Mouse (Mus musculus) midbrain, embryonic 13.5 days (tissue): ENCODE results near the gene Scml4. TPM values are rescaled to one million over a fixed set of nuclear protein-coding genes. Genes with fewer than 3 reads are reported as not detected.

Experiments used
- ATAC-seq: fragments of 200-750 bp; cut with Nextera tagmentation; 2 replicates; pipeline ENCODE4 v1.8.0; 2017; ENCODE audit warnings: mild to moderate bottlenecking, moderate TSS enrichment, moderate library complexity
- H3K27ac ChIP-seq: fragments of 300-500 bp; sonication (generic); 2 replicates; pipeline ENCODE4 v1.5.1; 2015; ENCODE audit warnings: inconsistent platforms, mild to moderate bottlenecking, moderate library complexity
- H3K27me3 ChIP-seq: fragments of 300-500 bp; sonication (generic); 2 replicates; pipeline ENCODE4 v1.6.1; 2015; ENCODE audit warnings: mild to moderate bottlenecking, inconsistent platforms
- H3K36me3 ChIP-seq: fragments of 300-500 bp; sonication (generic); 2 replicates; pipeline ENCODE4 v1.6.1; 2015; ENCODE audit warnings: mild to moderate bottlenecking, inconsistent platforms
- H3K4me1 ChIP-seq: fragments of 300-500 bp; sonication (generic); replicated peaks from 2 replicates; pipeline ENCODE4 v1.6.1; 2015; ENCODE audit warnings: inconsistent platforms
- H3K4me2 ChIP-seq: fragments of 300-500 bp; sonication (generic); replicated peaks from 2 replicates; pipeline ENCODE4 v1.6.1; 2015; ENCODE audit warnings: moderate library complexity, mild to moderate bottlenecking, inconsistent platforms
- H3K4me3 ChIP-seq: fragments of 300-500 bp; sonication (generic); replicated peaks from 2 replicates; pipeline ENCODE4 v1.5.1; 2015; ENCODE audit warnings: mild to moderate bottlenecking, inconsistent platforms
- H3K9ac ChIP-seq: fragments of 300-500 bp; sonication (generic); replicated peaks from 2 replicates; pipeline ENCODE4 v1.6.1; 2015; ENCODE audit warnings: mild to moderate bottlenecking, inconsistent platforms
- H3K9me3 ChIP-seq: fragments of 300-500 bp; sonication (generic); 2 replicates; pipeline ENCODE4 v1.6.1; 2016; ENCODE audit warnings: mild to moderate bottlenecking, inconsistent platforms
- WGBS: fragments of 180-500 bp; shearing (Covaris S2); methylation state at CpG from one replicate; pipeline ENCODE4 v1.1.7; 2015; 5-methylcytosine and 5-hydroxymethylcytosine counted together
- polyA plus RNA-seq: library from polyadenylated mRNA; unstranded; fragments of >200 nt; fragmentation: Nextera tagmentation; extraction: Ambion mirVana; gene quantifications from 2 replicates; pipeline ENCODE4 v1.2.1, GENCODE M21; 2015

The Scml4 gene
- polyA plus RNA-seq, 1 experiment from 2014 or later: 10.3 TPM

- Histone ChIP-seq H3K4me1 (peaks cover 17% of the 10 kb centered on the region), H3K36me3 (no peaks in the 10 kb centered on the region; the same call in 1 of the 2 replicates), H3K9me3 (no peaks in the 10 kb centered on the region), H3K4me2 (peak overlapping the region; percentile 50), H3K27me3 (no peaks in the 10 kb centered on the region), H3K9ac (peak overlapping the region; percentile 49), H3K4me3 (peak overlapping the region; percentile 22; the same call in 1 of the 2 replicates), H3K27ac (no peak overlapping the region)
- WGBS: 13% methylated on average over 25 of the region's 25 CpGs
- no peak for ATAC-seq
Observed at GRCm38 (mm10) chr10:43002721-43003465, 142.7 kb downstream of the Scml4 start.

- no peak overlapping the region for H3K4me3 ChIP-seq
- no peak overlapping the region for H3K27ac ChIP-seq
- H3K9ac ChIP-seq: no peak overlapping the region
- no peak for ATAC-seq
- WGBS: 64% methylated on average over 5 of the region's 5 CpGs
- no peaks in the 10 kb centered on the region for H3K27me3 ChIP-seq
- H3K9me3 ChIP-seq: no peaks in the 10 kb centered on the region
- H3K4me1 ChIP-seq: peaks cover 17% of the 10 kb centered on the region
- H3K36me3 ChIP-seq: no peaks in the 10 kb centered on the region; the same call in 1 of the 2 replicates
- no peak overlapping the region for H3K4me2 ChIP-seq
Observed at GRCm38 (mm10) chr10:43003466-43003757, 143.2 kb downstream of the Scml4 start.

- 90% methylated on average over 16 of the region's 16 CpGs for WGBS
Observed at GRCm38 (mm10) chr10:43004174-43004734, 144.1 kb downstream of the Scml4 start.

GRCm38 (mm10) chr10:43005031-43005430, 144.9 kb downstream of the Scml4 start:
- H3K4me3 ChIP-seq: no peak overlapping the region

More at GRCm38 (mm10) chr10:43004174-43004734, 144.1 kb downstream of the Scml4 start:
- no peak overlapping the region for H3K9ac ChIP-seq
- H3K27me3 ChIP-seq: no peaks in the 10 kb centered on the region
- H3K4me3 ChIP-seq: no peak overlapping the region
- no peaks in the 10 kb centered on the region; the same call in 1 of the 2 replicates for H3K36me3 ChIP-seq
- no peaks in the 10 kb centered on the region for H3K9me3 ChIP-seq
- no peak overlapping the region for H3K4me2 ChIP-seq
- no peak for ATAC-seq
- H3K4me1 ChIP-seq: peaks cover 17% of the 10 kb centered on the region
- no peak overlapping the region for H3K27ac ChIP-seq

GRCm38 (mm10) chr10:43005677-43006076, 145.5 kb downstream of the Scml4 start:
- 82% methylated on average over 7 of the region's 7 CpGs for WGBS
- Histone ChIP-seq H3K4me3 (no peak overlapping the region), H3K27ac (no peak overlapping the region), H3K9me3 (no peaks in the 10 kb centered on the region), H3K4me2 (no peak overlapping the region), H3K36me3 (no peaks in the 10 kb centered on the region; the same call in 1 of the 2 replicates), H3K9ac (no peak overlapping the region), H3K27me3 (no peaks in the 10 kb centered on the region), H3K4me1 (peaks cover 17% of the 10 kb centered on the region)
- ATAC-seq: no peak

More at GRCm38 (mm10) chr10:43005031-43005430, 144.9 kb downstream of the Scml4 start:
- Histone ChIP-seq H3K27me3 (no peaks in the 10 kb centered on the region), H3K9me3 (no peaks in the 10 kb centered on the region), H3K9ac (no peak overlapping the region), H3K4me1 (peaks cover 17% of the 10 kb centered on the region), H3K36me3 (no peaks in the 10 kb centered on the region; the same call in 1 of the 2 replicates), H3K4me2 (no peak overlapping the region), H3K27ac (no peak overlapping the region)
- no peak for ATAC-seq
- WGBS: 87% methylated on average over 4 of the region's 4 CpGs

GRCm38 (mm10) chr10:43006534-43006933, 146.4 kb downstream of the Scml4 start:
- peaks cover 17% of the 10 kb centered on the region for H3K4me1 ChIP-seq
- no peaks in the 10 kb centered on the region; the same call in 1 of the 2 replicates for H3K36me3 ChIP-seq
- H3K9ac ChIP-seq: no peak overlapping the region
- H3K4me3 ChIP-seq: no peak overlapping the region
- no peak for ATAC-seq
- H3K9me3 ChIP-seq: no peaks in the 10 kb centered on the region
- H3K27ac ChIP-seq: no peak overlapping the region
- WGBS: 80% methylated on average over 4 of the region's 4 CpGs
- H3K27me3 ChIP-seq: no peaks in the 10 kb centered on the region
- H3K4me2 ChIP-seq: no peak overlapping the region

GRCm38 (mm10) chr10:43008116-43008515, 147.9 kb downstream of the Scml4 start:
- Histone ChIP-seq H3K4me3 (no peak overlapping the region), H3K36me3 (no peaks in the 10 kb centered on the region; the same call in 1 of the 2 replicates), H3K27me3 (no peaks in the 10 kb centered on the region), H3K27ac (no peak overlapping the region), H3K4me2 (no peak overlapping the region), H3K9me3 (no peaks in the 10 kb centered on the region), H3K9ac (no peak overlapping the region), H3K4me1 (peaks cover 3% of the 10 kb centered on the region)
- WGBS: 56% methylated on average over 11 of the region's 11 CpGs
- ATAC-seq: peak; percentile 37; the same call in 1 of the 2 replicates

Other genes starting within 250 kb of the Scml4 start
- gene Sec63, start 98.9 kb upstream of the Scml4 start, polyA plus RNA-seq: 26.3 and 26.4 TPM in 2 replicates